Mouse (Mus musculus) cerebellum, postnatal 14 days (tissue): Measurements from ENCODE around the gene Nup188.

Experiments used
- DNase-seq, 2 experiments: peaks; one replicate each; pipeline ENCODE4 v3.0.0; 2021; ENCODE audit warnings: mixed read lengths in 2 of 2

The Nup188 gene

GRCm38 (mm10) chr2:30285416-30286181 lies 598 bp upstream of the Nup188 start:
- peak in 1 of 2 experiments; percentile 40 for DNase-seq

GRCm38 (mm10) chr2:30287027-30287373 lies 803 bp downstream of the Nup188 start:
- DNase-seq = peak; percentile 24 to 36

GRCm38 (mm10) chr2:30299525-30299924 lies 13.3 kb downstream of the Nup188 start:
- DNase-seq = no peak

- no peak for DNase-seq
These were observed 13.8 kb downstream of the Nup188 start for GRCm38 (mm10) chr2:30299966-30300365.

- DNase-seq = no peak
These were observed 19.9 kb downstream of the Nup188 start for GRCm38 (mm10) chr2:30306087-30306486.

- no peak for DNase-seq
These were observed 23.2 kb downstream of the Nup188 start for GRCm38 (mm10) chr2:30309351-30309750.

- DNase-seq = no peak
These were observed 25.3 kb downstream of the Nup188 start for GRCm38 (mm10) chr2:30311481-30311880.

- no peak for DNase-seq
These were observed 29.9 kb downstream of the Nup188 start for GRCm38 (mm10) chr2:30316136-30316535.

GRCm38 (mm10) chr2:30316955-30317354 lies 30.8 kb downstream of the Nup188 start:
- no peak for DNase-seq

- no peak for DNase-seq
These were observed 33.1 kb downstream of the Nup188 start for GRCm38 (mm10) chr2:30319260-30319659.

- DNase-seq = no peak
These were observed 36.9 kb downstream of the Nup188 start for GRCm38 (mm10) chr2:30323111-30323510.

GRCm38 (mm10) chr2:30325296-30325695 lies 39.1 kb downstream of the Nup188 start:
- no peak for DNase-seq

- no peak for DNase-seq
These were observed 41.1 kb downstream of the Nup188 start for GRCm38 (mm10) chr2:30327276-30327675.

- no peak for DNase-seq
These were observed 42.6 kb downstream of the Nup188 start for GRCm38 (mm10) chr2:30328791-30329190.

- no peak for DNase-seq
These were observed 49.1 kb downstream of the Nup188 start for GRCm38 (mm10) chr2:30335324-30335723.

GRCm38 (mm10) chr2:30336174-30336915 lies 50.1 kb downstream of the Nup188 start:
- DNase-seq = no peak

GRCm38 (mm10) chr2:30337179-30337578 lies 51.0 kb downstream of the Nup188 start:
- no peak for DNase-seq

GRCm38 (mm10) chr2:30342061-30342460 lies 55.9 kb downstream of the Nup188 start:
- DNase-seq = no peak

GRCm38 (mm10) chr2:30342544-30342943 lies 56.3 kb downstream of the Nup188 start:
- DNase-seq = peak; percentile 61 to 70

GRCm38 (mm10) chr2:30343601-30344137 lies 57.5 kb downstream of the Nup188 start:
- DNase-seq = peak in 1 of 2 experiments; percentile 60

GRCm38 (mm10) chr2:30345971-30346676 lies 59.9 kb downstream of the Nup188 start:
- no peak for DNase-seq

GRCm38 (mm10) chr2:30349196-30349595 lies 63.0 kb downstream of the Nup188 start:
- DNase-seq = no peak

GRCm38 (mm10) chr2:30351149-30351548 lies 65.0 kb downstream of the Nup188 start:
- no peak for DNase-seq
